Mouse (Mus musculus) CH12.LX (cell line): ENCODE measurements around the gene Kctd12. TPM values are rescaled to one million over a fixed set of nuclear protein-coding genes. Genes with fewer than 3 reads are reported as not detected.

ENCODE experiments used
- DNase-seq: peaks from one replicate; pipeline ENCODE4 v3.0.0-alpha.2; 2013; ENCODE audit errors: extremely low read depth
- H3K27ac ChIP-seq: 2 replicates; pipeline ENCODE4 v1.5.1; 2012; ENCODE audit warnings: low read depth, mild to moderate bottlenecking, control low read depth, moderate library complexity; ENCODE audit not compliant: insufficient read depth
- H3K27me3 ChIP-seq: replicated peaks from 2 replicates; pipeline ENCODE3; 2012; ENCODE audit warnings: inconsistent platforms
- H3K36me3 ChIP-seq, 2 experiments: replicated peaks in 1 of 2; 2 replicates each; pipeline versions ENCODE3 to v1.6.1; 2012; ENCODE audit warnings: inconsistent platforms in 1 of 2, low read length in 1 of 2, mild to moderate bottlenecking in 1 of 2, mixed read lengths in 1 of 2, moderate library complexity in 1 of 2; ENCODE audit not compliant: control insufficient read depth in 1 of 2, insufficient read depth in 1 of 2
- H3K4me1 ChIP-seq, 2 experiments: 2 replicates each; pipeline ENCODE4 v1.6.1; 2012; ENCODE audit warnings: inconsistent platforms in 1 of 2, moderate library complexity in 1 of 2; ENCODE audit not compliant: insufficient read depth in 2 of 2, control insufficient read depth in 1 of 2
- H3K4me2 ChIP-seq: 2 replicates; pipeline ENCODE4 v1.6.1; 2012; ENCODE audit warnings: low read depth, mild to moderate bottlenecking, control low read depth; ENCODE audit not compliant: poor library complexity, insufficient read depth, severe bottlenecking
- H3K4me3 ChIP-seq, 3 experiments: fragments of 150-350 bp in 1 of 3; sonication (generic) in 1 of 3; replicated peaks in 1 of 3; 2 replicates each; pipeline versions ENCODE3 to v1.5.1; 2011 to 2012; ENCODE audit warnings: low read depth in 2 of 3, low read length in 2 of 3, mild to moderate bottlenecking in 2 of 3, moderate library complexity in 2 of 3, control low read depth in 1 of 3, improper control_type of control experiment in 1 of 3, inconsistent platforms in 1 of 3, mixed read lengths in 1 of 3; ENCODE audit not compliant: poor library complexity in 1 of 3
- H3K79me2 ChIP-seq: replicated peaks from 2 replicates; pipeline ENCODE4 v1.6.1; 2012; ENCODE audit warnings: mild to moderate bottlenecking, moderate library complexity; ENCODE audit not compliant: control insufficient read depth, poor library complexity, insufficient read depth, severe bottlenecking; ENCODE audit errors: extremely low read depth
- H3K9ac ChIP-seq: 2 replicates; pipeline ENCODE4 v1.6.1; 2012; ENCODE audit warnings: low read depth, mild to moderate bottlenecking, control low read depth, moderate library complexity; ENCODE audit not compliant: insufficient read depth
- H3K9me3 ChIP-seq: replicated peaks from 2 replicates; pipeline ENCODE3; 2012; ENCODE audit warnings: low read length, inconsistent platforms, mixed read lengths
- CHD1 ChIP-seq: IDR thresholded peaks from 2 replicates; pipeline ENCODE4 v1.6.1; 2012; ENCODE audit warnings: low read depth, low read length, improper control_type of control experiment, inconsistent platforms
- CHD2 ChIP-seq: IDR thresholded peaks from 2 replicates; pipeline ENCODE4 v1.6.1; 2011; ENCODE audit warnings: low read length, improper control_type of control experiment
- CTCF ChIP-seq, 2 experiments: IDR thresholded peaks in 1 of 2; conservative IDR thresholded peaks in 1 of 2; 2 replicates each; pipeline ENCODE4 v1.5.1; 2011 to 2012; ENCODE audit warnings: low read depth in 2 of 2, low read length in 2 of 2, improper control_type of control experiment in 1 of 2, inconsistent platforms in 1 of 2, mild to moderate bottlenecking in 1 of 2, moderate library complexity in 1 of 2
- ELF1 ChIP-seq: IDR thresholded peaks from 2 replicates; pipeline ENCODE4 v1.6.1; 2014; ENCODE audit warnings: low read depth, mild to moderate bottlenecking, inconsistent platforms, low read length, improper control_type of control experiment
- EP300 ChIP-seq: IDR thresholded peaks from 2 replicates; pipeline ENCODE4 v1.6.1; 2011; ENCODE audit warnings: low read length, improper control_type of control experiment
- ETS1 ChIP-seq: conservative IDR thresholded peaks from 2 replicates; pipeline ENCODE4 v1.6.1; 2012; ENCODE audit warnings: low read depth, mild to moderate bottlenecking, inconsistent platforms, low read length, improper control_type of control experiment, moderate library complexity
- GABPA ChIP-seq: IDR thresholded peaks from 2 replicates; pipeline ENCODE4 v1.6.1; 2012; ENCODE audit warnings: low read depth, low read length, improper control_type of control experiment, inconsistent platforms; ENCODE audit not compliant: insufficient replicate concordance
- IRF4 ChIP-seq: IDR thresholded peaks from 2 replicates; pipeline ENCODE4 v1.6.1; 2014; ENCODE audit warnings: low read depth, mild to moderate bottlenecking, inconsistent platforms, low read length, improper control_type of control experiment
- JUN ChIP-seq: IDR thresholded peaks from 2 replicates; pipeline ENCODE4 v1.6.1; 2011; ENCODE audit warnings: low read depth, mild to moderate bottlenecking, low read length, improper control_type of control experiment, moderate library complexity; ENCODE audit not compliant: insufficient read depth
- JUND ChIP-seq: conservative IDR thresholded peaks from 2 replicates; pipeline ENCODE4 v1.6.1; 2011; ENCODE audit warnings: low read depth, low read length, improper control_type of control experiment
- KAT2A ChIP-seq: IDR thresholded peaks from 2 replicates; pipeline ENCODE4 v1.6.1; 2012; ENCODE audit warnings: low read length, improper control_type of control experiment, inconsistent platforms; ENCODE audit not compliant: insufficient replicate concordance
- MAX ChIP-seq: IDR thresholded peaks from 2 replicates; pipeline ENCODE4 v1.6.1; 2011; ENCODE audit warnings: low read length, improper control_type of control experiment
- MEF2A ChIP-seq: IDR thresholded peaks from 2 replicates; pipeline ENCODE4 v1.6.1; 2014; ENCODE audit warnings: low read depth, mild to moderate bottlenecking, inconsistent platforms, low read length, improper control_type of control experiment, borderline replicate concordance
- NRF1 ChIP-seq: IDR thresholded peaks from 2 replicates; pipeline ENCODE4 v1.6.1; 2014; ENCODE audit warnings: low read depth, mild to moderate bottlenecking, inconsistent platforms, low read length, improper control_type of control experiment, moderate library complexity
- POLR2A ChIP-seq: IDR thresholded peaks from 2 replicates; pipeline ENCODE4 v1.6.1; 2011; ENCODE audit warnings: low read depth, mild to moderate bottlenecking, improper control_type of control experiment, low read length
- POLR2AphosphoS2 ChIP-seq: IDR thresholded peaks from 2 replicates; pipeline ENCODE4 v1.6.1; 2011; ENCODE audit warnings: low read depth, low read length, improper control_type of control experiment
- RAD21 ChIP-seq: IDR thresholded peaks from 2 replicates; pipeline ENCODE4 v1.6.1; 2011; ENCODE audit warnings: low read depth, mild to moderate bottlenecking, low read length, improper control_type of control experiment, moderate library complexity
- RCOR1 ChIP-seq: conservative IDR thresholded peaks from 2 replicates; pipeline ENCODE4 v1.6.1; 2012; ENCODE audit warnings: low read depth, mild to moderate bottlenecking, inconsistent platforms, low read length, improper control_type of control experiment
- TCF12 ChIP-seq: IDR thresholded peaks from 2 replicates; pipeline ENCODE4 v1.6.1; 2014; ENCODE audit warnings: low read depth, mild to moderate bottlenecking, inconsistent platforms, low read length, improper control_type of control experiment
- UBTF ChIP-seq: IDR thresholded peaks from 2 replicates; pipeline ENCODE4 v1.6.1; 2012; ENCODE audit warnings: low read depth, mild to moderate bottlenecking, inconsistent platforms, low read length, improper control_type of control experiment, moderate library complexity
- USF1 ChIP-seq: IDR thresholded peaks from 2 replicates; pipeline ENCODE4 v1.6.1; 2014; ENCODE audit warnings: low read depth, mild to moderate bottlenecking, inconsistent platforms, low read length, improper control_type of control experiment
- USF2 ChIP-seq: conservative IDR thresholded peaks from 2 replicates; pipeline ENCODE4 v1.6.1; 2011; ENCODE audit warnings: low read depth, low read length, improper control_type of control experiment
- ZMIZ1 ChIP-seq: IDR thresholded peaks from 2 replicates; pipeline ENCODE4 v1.6.1; 2012; ENCODE audit warnings: low read depth, mild to moderate bottlenecking, inconsistent platforms, low read length, improper control_type of control experiment
- ZNF384 ChIP-seq: IDR thresholded peaks from 2 replicates; pipeline ENCODE4 v1.6.1; 2012; ENCODE audit warnings: low read depth, low read length, improper control_type of control experiment, inconsistent platforms
- dilution Hi-C: fragments of 300-500 bp; cut with MboI; formaldehyde crosslinking; loops from 2 replicates; pipeline ENCODE4 v1.14.3; 2020; ENCODE audit warnings: low sequenced_read_pairs; ENCODE audit not compliant: extremely low pct_unique_long_range_greater_than_20kb, extremely low pct_ligation_motif_present
- in situ Hi-C: fragments of 300-500 bp; cut with MboI; formaldehyde crosslinking; loops from 3 replicates; pipeline ENCODE4 v1.14.3; 2019; ENCODE audit warnings: low sequenced_read_pairs, low pct_ligation_motif_present, low pct_unique_long_range_greater_than_20kb, mixed read lengths
- polyA plus RNA-seq: library from polyadenylated mRNA; unstranded; fragments of >175 nt; gene quantifications from 2 replicates; pipeline ENCODE4 v1.2.1, GENCODE M21; 2012; ENCODE audit warnings: low read depth; ENCODE audit not compliant: insufficient read length
- total RNA-seq, 2 experiments: library from RNA; depleted of rRNA; stranded (reverse); fragments of 300-350 nt in 1 of 2; fragments of >200 nt in 1 of 2; gene quantifications; 2 replicates each; pipeline ENCODE4 v1.2.3; 2012 to 2014

Gene Kctd12
- total and polyA plus RNA-seq, 3 experiments, result 21.4 to 35.4 (median 21.8) TPM

DNA sequence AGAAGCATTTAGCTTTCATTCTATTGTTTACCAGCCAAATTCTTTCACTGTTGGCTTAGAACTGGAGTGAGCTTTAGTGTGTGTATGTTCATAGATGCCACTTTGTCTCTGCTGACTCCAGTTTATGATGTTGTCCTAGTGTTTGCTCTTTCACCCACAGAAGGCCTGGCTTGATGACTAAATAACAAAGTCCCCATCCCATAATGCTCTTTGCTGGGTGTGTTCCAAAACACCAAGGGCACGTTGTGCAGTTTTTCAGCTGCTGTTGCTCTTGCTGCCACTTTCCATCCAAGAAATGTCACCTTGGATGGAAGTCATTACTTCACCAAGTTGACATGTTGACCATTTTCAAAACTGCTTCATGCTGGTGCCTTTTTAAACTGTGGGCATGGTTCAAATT is 30.5 kb downstream of the Kctd12 start:
- peaks cover 0 to 4% of the 10 kb centered on the region in 2 experiments; a peak in 1 of 4 replicates for H3K4me1 ChIP-seq
- H3K79me2 ChIP-seq, result no peaks in the 10 kb centered on the region
- no peak overlapping the region for H3K4me2 ChIP-seq
- H3K9ac ChIP-seq, result no peak overlapping the region
- no peaks in the 10 kb centered on the region for H3K36me3 ChIP-seq
- no peak overlapping the region for H3K27ac ChIP-seq
- dilution Hi-C loops, result no loop called here
- H3K27me3 ChIP-seq, result no peaks in the 10 kb centered on the region
- peaks cover 4% of the 10 kb centered on the region for H3K9me3 ChIP-seq
- DNase-seq, result no peak
- H3K4me3 ChIP-seq, result no peak overlapping the region
- no peak for TF ChIP-seq CHD2
- no peak for TF ChIP-seq MAX
- TF ChIP-seq ZMIZ1, result no peak
- no peak for TF ChIP-seq POLR2A
- TF ChIP-seq MEF2A, result no peak
- TF ChIP-seq RCOR1, result no peak
- no peak for TF ChIP-seq ZNF384
- no peak for TF ChIP-seq UBTF
- no peak for TF ChIP-seq JUND
- no peak for TF ChIP-seq JUN
- no peak for TF ChIP-seq TCF12
- TF ChIP-seq KAT2A, result no peak
- in situ Hi-C loops, result no loop called here

DNA sequence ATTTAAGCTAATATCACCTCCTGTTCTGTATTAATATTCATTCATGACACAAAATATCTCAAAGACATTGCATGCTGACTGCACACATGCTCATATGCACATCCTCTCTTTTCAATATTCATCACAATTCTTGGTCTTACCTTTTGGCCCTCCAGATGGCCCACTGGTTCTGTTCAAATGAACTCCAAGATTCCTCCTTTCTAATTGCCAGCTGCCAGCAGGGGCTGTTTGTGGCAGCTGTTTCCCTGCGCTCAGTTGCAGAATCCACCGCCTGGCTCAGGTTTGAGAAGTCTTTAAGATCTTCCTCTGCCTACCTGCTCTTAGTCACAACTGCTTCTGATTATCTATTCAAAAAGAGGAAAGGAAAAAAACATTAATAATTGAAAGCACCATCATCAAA is 34.6 kb downstream of the Kctd12 start:
- H3K36me3 ChIP-seq, result no peaks in the 10 kb centered on the region
- no peak overlapping the region for H3K4me3 ChIP-seq
- H3K27me3 ChIP-seq, result no peaks in the 10 kb centered on the region
- in situ Hi-C loops, result no loop called here
- dilution Hi-C loops, result no loop called here
- H3K27ac ChIP-seq, result no peak overlapping the region
- no peak for DNase-seq
- no peaks in the 10 kb centered on the region for H3K9me3 ChIP-seq
- H3K79me2 ChIP-seq, result no peaks in the 10 kb centered on the region
- no peak for TF ChIP-seq USF2
- TF ChIP-seq EP300, result no peak
- no peak for TF ChIP-seq UBTF
- TF ChIP-seq NRF1, result no peak
- no peak for TF ChIP-seq MEF2A
- TF ChIP-seq CHD1, result no peak
- TF ChIP-seq USF1, result no peak
- TF ChIP-seq GABPA, result no peak
- TF ChIP-seq MAX, result no peak
- no peak for TF ChIP-seq ETS1
- no peak for TF ChIP-seq KAT2A
- TF ChIP-seq JUN, result no peak
- TF ChIP-seq ZNF384, result no peak
- TF ChIP-seq RAD21, result no peak
- TF ChIP-seq CHD2, result no peak
- TF ChIP-seq POLR2AphosphoS2, result no peak
- no peak for TF ChIP-seq IRF4
- TF ChIP-seq CTCF (conservative IDR thresholded peaks at IDR 0.05 in 1 of 2, IDR thresholded peaks at IDR 0.05 in 1 of 2; ENCODE audit: low read depth in 2 of 2, low read length in 2 of 2), result no peak
- no peak for TF ChIP-seq RCOR1
- TF ChIP-seq ELF1, result no peak
- peaks cover 4 to 12% of the 10 kb centered on the region in 2 experiments; a peak in 3 of 4 replicates for H3K4me1 ChIP-seq
- no peak overlapping the region for H3K4me2 ChIP-seq
- no peak overlapping the region for H3K9ac ChIP-seq
